Mouse (Mus musculus) midbrain, embryonic 14.5 days (tissue): ENCODE measurements around the gene Dynlrb2. TPM values are rescaled to one million over a fixed set of nuclear protein-coding genes. Genes with fewer than 3 reads are reported as not detected.

Experiments used
- ATAC-seq: fragments of 200-750 bp; cut with Nextera tagmentation; 2 replicates; pipeline ENCODE4 v1.8.0; 2017; ENCODE audit warnings: moderate number of reproducible peaks, moderate library complexity; ENCODE audit not compliant: low FRiP score, low TSS enrichment
- DNase-seq: peaks from one replicate; pipeline ENCODE4 v3.0.0-alpha.2; 2015
- H3K27ac ChIP-seq: fragments of 300-500 bp; sonication (generic); replicated peaks from 2 replicates; pipeline ENCODE4 v1.5.1; 2014; ENCODE audit warnings: mild to moderate bottlenecking, low read depth, low read length, moderate library complexity
- H3K27me3 ChIP-seq: fragments of 300-500 bp; sonication (generic); 2 replicates; pipeline ENCODE4 v1.6.1; 2014; ENCODE audit warnings: low read length, control low read depth, mixed read lengths; ENCODE audit not compliant: control insufficient read depth, insufficient read depth
- H3K36me3 ChIP-seq: fragments of 300-500 bp; sonication (generic); 2 replicates; pipeline ENCODE4 v1.6.1; 2014; ENCODE audit warnings: low read length, control low read depth; ENCODE audit not compliant: control insufficient read depth, insufficient read depth
- H3K4me1 ChIP-seq: fragments of 300-500 bp; sonication (generic); 2 replicates; pipeline ENCODE4 v1.6.1; 2014; ENCODE audit warnings: mild to moderate bottlenecking, antibody characterized with exemption, low read length, control low read depth; ENCODE audit not compliant: control insufficient read depth, insufficient read depth
- H3K4me2 ChIP-seq: fragments of 300-500 bp; sonication (generic); 2 replicates; pipeline ENCODE4 v1.6.1; 2014; ENCODE audit warnings: mild to moderate bottlenecking, low read length, moderate library complexity
- H3K4me3 ChIP-seq: fragments of 300-500 bp; sonication (generic); replicated peaks from 2 replicates; pipeline ENCODE4 v1.5.1; 2014; ENCODE audit warnings: low read depth, low read length
- H3K9ac ChIP-seq: fragments of 300-500 bp; sonication (generic); replicated peaks from 2 replicates; pipeline ENCODE4 v1.6.1; 2014; ENCODE audit warnings: mild to moderate bottlenecking, low read length, moderate library complexity
- H3K9me3 ChIP-seq: fragments of 300-500 bp; sonication (generic); 2 replicates; pipeline ENCODE4 v1.6.1; 2016; ENCODE audit warnings: low read length, control low read depth, mixed read lengths; ENCODE audit not compliant: control insufficient read depth
- WGBS: fragments of 180-500 bp; shearing (Covaris S2); extraction: QIAGEN DNeasy Blood & Tissue Kit; methylation state at CpG from one replicate; pipeline ENCODE4 v1.1.7; 2014; 5-methylcytosine and 5-hydroxymethylcytosine counted together
- polyA plus RNA-seq: library from polyadenylated mRNA; unstranded; fragments of >200 nt; fragmentation: Nextera tagmentation; extraction: Ambion mirVana; gene quantifications from 2 replicates; pipeline ENCODE4 v1.2.1, GENCODE M21; 2014

Gene Dynlrb2
- 6.7 and 7.5 TPM in 2 replicates for polyA plus RNA-seq

- ATAC-seq: peak; percentile 75; the same call in 1 of the 2 replicates
- peak within 1 kb of the TSS; percentile 39 for H3K27ac ChIP-seq
- peak; percentile 99 for DNase-seq
- H3K36me3 ChIP-seq: no peaks in the 10 kb centered on the region
- H3K4me3 ChIP-seq: peak within 1 kb of the TSS; percentile 35
- H3K9me3 ChIP-seq: no peaks in the 10 kb centered on the region
- H3K4me2 ChIP-seq: peak within 1 kb of the TSS; percentile 63
- no peaks in the 10 kb centered on the region for H3K27me3 ChIP-seq
- no peaks in the 10 kb centered on the region for H3K4me1 ChIP-seq
- H3K9ac ChIP-seq: peak within 1 kb of the TSS; percentile 39; the same call in 1 of the 2 replicates
- WGBS: 8% methylated on average over 19 of the region's 19 CpGs
Observed at GRCm38 (mm10) chr8:116504477-116505120, at the start of gene Dynlrb2. Gene Dynlrb2, plus strand, starts transcription at chr8:116504974.

- WGBS: 69% methylated on average over 10 of the region's 11 CpGs
- DNase-seq: no peak
- Histone ChIP-seq H3K4me1 (no peaks in the 10 kb centered on the region), H3K9me3 (no peaks in the 10 kb centered on the region), H3K27ac (no peak overlapping the region), H3K36me3 (no peaks in the 10 kb centered on the region), H3K4me2 (no peak overlapping the region), H3K27me3 (no peaks in the 10 kb centered on the region), H3K4me3 (no peak overlapping the region), H3K9ac (no peak overlapping the region)
- no peak for ATAC-seq
Observed at GRCm38 (mm10) chr8:116458569-116458968, 46.2 kb upstream of the Dynlrb2 start.

- no peak overlapping the region for H3K27ac ChIP-seq
- WGBS: 83% methylated on average over 4 of the region's 4 CpGs
- H3K4me3 ChIP-seq: no peak overlapping the region
- H3K27me3 ChIP-seq: no peaks in the 10 kb centered on the region
- no peak overlapping the region for H3K4me2 ChIP-seq
- no peaks in the 10 kb centered on the region for H3K9me3 ChIP-seq
- H3K36me3 ChIP-seq: no peaks in the 10 kb centered on the region
- H3K9ac ChIP-seq: no peak overlapping the region
- no peaks in the 10 kb centered on the region for H3K4me1 ChIP-seq
- DNase-seq (no peak), ATAC-seq (no peak)
Observed at GRCm38 (mm10) chr8:116461472-116461871, 43.3 kb upstream of the Dynlrb2 start.

- DNase-seq: no peak
- Histone ChIP-seq H3K9me3 (no peaks in the 10 kb centered on the region), H3K27me3 (no peaks in the 10 kb centered on the region), H3K4me1 (no peaks in the 10 kb centered on the region), H3K4me2 (no peak overlapping the region), H3K9ac (no peak overlapping the region), H3K36me3 (no peaks in the 10 kb centered on the region), H3K4me3 (no peak overlapping the region), H3K27ac (no peak overlapping the region)
- ATAC-seq: no peak
- 88% methylated on average over 7 of the region's 7 CpGs for WGBS
Observed at GRCm38 (mm10) chr8:116466586-116466985, 38.2 kb upstream of the Dynlrb2 start.

- no peak for ATAC-seq
- WGBS: 74% methylated on average over 1 of the region's 1 CpGs
- H3K4me3 ChIP-seq: no peak overlapping the region
- no peak overlapping the region for H3K27ac ChIP-seq
- no peak overlapping the region for H3K4me2 ChIP-seq
- H3K9ac ChIP-seq: no peak overlapping the region
- no peak for DNase-seq
- no peaks in the 10 kb centered on the region for H3K27me3 ChIP-seq
- H3K9me3 ChIP-seq: no peaks in the 10 kb centered on the region
- no peaks in the 10 kb centered on the region for H3K4me1 ChIP-seq
- no peaks in the 10 kb centered on the region for H3K36me3 ChIP-seq
Observed at GRCm38 (mm10) chr8:116467027-116467426, 37.7 kb upstream of the Dynlrb2 start.

- H3K27me3 ChIP-seq: peaks cover 6% of the 10 kb centered on the region
- H3K36me3 ChIP-seq: no peaks in the 10 kb centered on the region
- no peak for DNase-seq
- no peaks in the 10 kb centered on the region for H3K9me3 ChIP-seq
- ATAC-seq: no peak
- no peaks in the 10 kb centered on the region for H3K4me1 ChIP-seq
- H3K9ac ChIP-seq: no peak overlapping the region
- H3K4me3 ChIP-seq: no peak overlapping the region
- no peak overlapping the region for H3K4me2 ChIP-seq
- 94% methylated on average over 9 of the region's 9 CpGs for WGBS
- no peak overlapping the region for H3K27ac ChIP-seq
Observed at GRCm38 (mm10) chr8:116477941-116478340, 26.8 kb upstream of the Dynlrb2 start.

GRCm38 (mm10) chr8:116478681-116479080 is 26.1 kb upstream of the Dynlrb2 start:
- no peak overlapping the region for H3K27ac ChIP-seq
- no peak overlapping the region for H3K4me2 ChIP-seq
- H3K9ac ChIP-seq: no peak overlapping the region
- H3K27me3 ChIP-seq: peaks cover 7% of the 10 kb centered on the region
- DNase-seq (no peak), ATAC-seq (no peak)
- no peak overlapping the region for H3K4me3 ChIP-seq
- 0 out of 2 replicates have a peak, but pooled peaks cover 2% of the 10 kb centered on the region for H3K4me1 ChIP-seq
- H3K9me3 ChIP-seq: no peaks in the 10 kb centered on the region
- no peaks in the 10 kb centered on the region for H3K36me3 ChIP-seq

GRCm38 (mm10) chr8:116480894-116481293 is 23.9 kb upstream of the Dynlrb2 start:
- ATAC-seq: no peak

GRCm38 (mm10) chr8:116482738-116483137 is 22.0 kb upstream of the Dynlrb2 start:
- Histone ChIP-seq H3K27ac (no peak overlapping the region), H3K4me2 (no peak overlapping the region), H3K9me3 (no peaks in the 10 kb centered on the region), H3K27me3 (peaks cover 17% of the 10 kb centered on the region), H3K36me3 (no peaks in the 10 kb centered on the region), H3K4me1 (0 out of 2 replicates have a peak, but pooled peaks cover 3% of the 10 kb centered on the region), H3K4me3 (no peak overlapping the region), H3K9ac (no peak overlapping the region)
- no peak for ATAC-seq
- WGBS: 39% methylated on average over 3 of the region's 3 CpGs
- DNase-seq: no peak

More at GRCm38 (mm10) chr8:116480894-116481293, 23.9 kb upstream of the Dynlrb2 start:
- Histone ChIP-seq H3K27me3 (peaks cover 17% of the 10 kb centered on the region), H3K4me1 (0 out of 2 replicates have a peak, but pooled peaks cover 3% of the 10 kb centered on the region), H3K4me3 (no peak overlapping the region), H3K27ac (no peak overlapping the region), H3K36me3 (no peaks in the 10 kb centered on the region), H3K9ac (no peak overlapping the region), H3K9me3 (no peaks in the 10 kb centered on the region), H3K4me2 (no peak overlapping the region)
- peak; percentile 91 for DNase-seq
- WGBS: 21% methylated on average over 7 of the region's 7 CpGs
